Mouse (Mus musculus) adrenal gland, postnatal 25 days (tissue): ENCODE measurements around the gene Clybl. TPM values are rescaled to one million over a fixed set of nuclear protein-coding genes. Genes with fewer than 3 reads are reported as not detected.
A peak's percentile ranks its signal among the peaks of the same experiment; 100 is the strongest.

Experiments used
- DNase-seq: peaks from one replicate; pipeline ENCODE4 v3.0.0; 2021; ENCODE audit warnings: mixed read lengths
- total RNA-seq: library from RNA; stranded (reverse); gene quantifications from 2 replicates; pipeline ENCODE4 v1.2.3, GENCODE M21; 2021

Gene Clybl
- total RNA-seq, 1 experiment from 2014 or later, result 65.8 TPM

- no peak for DNase-seq
Measured at GRCm38 (mm10) chr14:122196851-122197250, 15.3 kb downstream of the Clybl start.

- DNase-seq, result no peak
Measured at GRCm38 (mm10) chr14:122200247-122200885, 18.9 kb downstream of the Clybl start.

- DNase-seq, result no peak
Measured at GRCm38 (mm10) chr14:122209177-122209576, 27.7 kb downstream of the Clybl start.

GRCm38 (mm10) chr14:122213590-122213989 lies 32.1 kb downstream of the Clybl start:
- no peak for DNase-seq

GRCm38 (mm10) chr14:122214126-122214525 lies 32.6 kb downstream of the Clybl start:
- DNase-seq, result no peak

GRCm38 (mm10) chr14:122217221-122217620 lies 35.7 kb downstream of the Clybl start:
- DNase-seq, result no peak

GRCm38 (mm10) chr14:122222934-122223374 lies 41.5 kb downstream of the Clybl start:
- no peak for DNase-seq

GRCm38 (mm10) chr14:122223461-122224102 lies 42.1 kb downstream of the Clybl start:
- DNase-seq, result peak; percentile 58

GRCm38 (mm10) chr14:122224103-122224494 lies 42.6 kb downstream of the Clybl start:
- no peak for DNase-seq

GRCm38 (mm10) chr14:122224501-122224928 lies 43.0 kb downstream of the Clybl start:
- DNase-seq, result no peak

GRCm38 (mm10) chr14:122225479-122226132 lies 44.1 kb downstream of the Clybl start:
- no peak for DNase-seq

- DNase-seq, result no peak
Measured at GRCm38 (mm10) chr14:122226133-122226515, 44.6 kb downstream of the Clybl start.

- no peak for DNase-seq
Measured at GRCm38 (mm10) chr14:122226666-122227453, 45.4 kb downstream of the Clybl start.

- no peak for DNase-seq
Measured at GRCm38 (mm10) chr14:122227454-122227951, 46.0 kb downstream of the Clybl start.

- DNase-seq, result no peak
Measured at GRCm38 (mm10) chr14:122228816-122229551, 47.5 kb downstream of the Clybl start.

GRCm38 (mm10) chr14:122229988-122230387 lies 48.5 kb downstream of the Clybl start:
- no peak for DNase-seq

GRCm38 (mm10) chr14:122230621-122231025 lies 49.1 kb downstream of the Clybl start:
- no peak for DNase-seq

GRCm38 (mm10) chr14:122231073-122231472 lies 49.6 kb downstream of the Clybl start:
- no peak for DNase-seq

- DNase-seq, result no peak
Measured at GRCm38 (mm10) chr14:122233212-122233714, 51.8 kb downstream of the Clybl start.

- no peak for DNase-seq
Measured at GRCm38 (mm10) chr14:122243874-122244273, 62.4 kb downstream of the Clybl start.
